Mouse (Mus musculus) small intestine, adult 2 months (tissue): Measurements from ENCODE around the gene Sema4b.

Source experiments
- CTCF ChIP-seq: fragments of 200-500 bp; IDR thresholded peaks from 2 replicates; pipeline ENCODE4 v1.5.1; 2012; ENCODE audit warnings: low read depth, mild to moderate bottlenecking, control low read depth, inconsistent platforms, low read length, moderate library complexity, mixed read lengths; ENCODE audit not compliant: insufficient replicate concordance, insufficient read length; ENCODE audit errors: extremely low read depth
- POLR2A ChIP-seq: fragments of 200-500 bp; IDR thresholded peaks from 2 replicates; pipeline ENCODE4 v1.6.1; 2012; ENCODE audit warnings: low read depth, mild to moderate bottlenecking, control low read depth, inconsistent platforms, low read length, moderate library complexity

- TF ChIP-seq POLR2A: no peak
- TF ChIP-seq CTCF: no peak
These were observed 6.4 kb upstream of the Sema4b start for GRCm38 (mm10) chr7:80180202-80180601.
